Mouse (Mus musculus) lung, adult 2 months (tissue): ENCODE results near the gene Denr.

ENCODE experiments used
- CTCF ChIP-seq: fragments of 200-500 bp; IDR thresholded peaks from 2 replicates; pipeline ENCODE4 v1.5.1; 2011; ENCODE audit warnings: mild to moderate bottlenecking, low read length, control low read depth; ENCODE audit not compliant: insufficient read depth
- POLR2A ChIP-seq: fragments of 200-500 bp; IDR thresholded peaks from 2 replicates; pipeline ENCODE4 v1.6.1; 2011; ENCODE audit warnings: low read depth, mild to moderate bottlenecking, control low read depth, low read length, borderline replicate concordance; ENCODE audit errors: extremely low read depth

DNA sequence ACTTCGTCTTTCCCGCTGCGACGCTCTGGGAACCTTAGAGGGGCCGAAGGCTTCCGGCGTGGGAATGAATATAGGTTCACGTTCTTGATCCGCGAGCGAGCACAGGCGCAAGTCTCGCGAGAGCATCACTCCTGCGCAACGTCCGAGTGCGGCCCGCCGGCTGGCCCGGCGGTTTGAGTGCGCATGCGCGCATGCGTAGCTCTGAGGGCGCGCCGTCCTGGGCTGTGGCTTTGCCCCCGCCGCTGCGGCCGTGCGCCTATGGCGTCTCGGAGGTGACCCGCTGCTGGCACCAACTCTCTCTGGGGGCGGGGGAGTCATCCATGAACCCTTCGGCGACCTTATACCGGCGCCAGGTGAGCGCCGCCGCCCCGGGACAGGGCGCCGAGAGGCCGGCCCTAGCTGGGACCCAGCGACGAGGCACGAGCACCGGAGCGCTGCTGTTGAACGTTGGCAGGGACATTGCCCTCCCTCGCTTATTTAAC, 23.6 kb downstream of the Denr start, which contains the start of gene Ccdc62:
- TF ChIP-seq POLR2A (peak; percentile 98), CTCF (no peak)
